ENCODE assay signal across 23 mouse cellular contexts in the genomic region with DNA sequence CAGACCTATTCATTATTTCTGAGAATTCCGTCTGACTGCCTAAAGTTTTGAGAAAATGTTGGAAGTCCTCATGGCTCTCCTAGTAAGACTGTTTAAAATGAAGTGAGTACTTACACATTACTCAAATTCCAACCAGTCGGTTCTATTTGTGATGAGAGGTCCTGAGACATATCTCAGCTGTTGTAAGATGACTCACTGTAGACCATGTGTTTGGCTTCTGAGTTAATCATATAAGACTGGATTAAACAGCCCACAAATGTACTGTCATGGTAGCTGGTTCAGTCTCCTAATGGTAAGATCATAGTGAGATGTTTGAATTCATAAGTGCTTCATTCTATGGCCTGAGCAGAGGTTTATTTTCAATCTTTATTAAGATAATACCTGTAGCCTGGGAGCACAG.
A peak's percentile ranks its signal among the peaks of the same experiment; 100 is the strongest.
DNase-seq lines count a peak whose midpoint lies in the region; ATAC-seq and TF ChIP-seq lines count a peak whose summit lies in the region.
"Had no signal": no experiment of that assay in that cellular context is flagged by ENCODE, and none has a peak within 500 bp of the region (broad histone marks: within the 10 kb centered on the region; RNA-seq: fewer than 3 reads in every experiment).

No protein-coding gene starts in this region.

- no peak overlapping the region for H3K4me2 ChIP-seq in heart, postnatal 0 days (ENCODE audit: low read depth, low read length)
- H3K4me2 ChIP-seq in lung, embryonic 15.5 days: no peak overlapping the region
- H3K4me2 ChIP-seq: embryonic facial prominence, embryonic 15.5 days; heart, embryonic 13.5 days; hindbrain, embryonic 12.5 days had no signal

- no peak for TF ChIP-seq CTCF in heart, postnatal 0 days (IDR thresholded peaks at IDR 0.05; ENCODE audit: low read depth)
- no peak for TF ChIP-seq CTCF in Patski (IDR thresholded peaks at IDR 0.05)

- 37% methylated on average over 2 of the region's 2 CpGs for WGBS in heart, postnatal 0 days
- WGBS in lung, embryonic 15.5 days: 24% methylated on average over 2 of the region's 2 CpGs

- H3K9me3 ChIP-seq in heart, postnatal 0 days (replicated peaks; ENCODE audit: control insufficient read depth, low read length): no peaks in the 10 kb centered on the region
- no peaks in the 10 kb centered on the region for H3K9me3 ChIP-seq in lung, embryonic 15.5 days
- H3K9me3 ChIP-seq: embryonic facial prominence, embryonic 15.5 days; forebrain, embryonic 10.5 days; heart, embryonic 13.5 days; hindbrain, embryonic 12.5 days had no signal

- no peaks in the 10 kb centered on the region for H3K4me1 ChIP-seq in heart, postnatal 0 days (ENCODE audit: control insufficient read depth, insufficient read depth)
- H3K4me1 ChIP-seq in lung, embryonic 15.5 days: no peaks in the 10 kb centered on the region
- H3K4me1 ChIP-seq: embryonic facial prominence, embryonic 15.5 days; forebrain, embryonic 10.5 days; heart, embryonic 13.5 days; hindbrain, embryonic 12.5 days had no signal

- no peak for ATAC-seq in heart, postnatal 0 days (ENCODE audit: insufficient read depth, low read depth)
- peak; percentile 39; the same call in 1 of the 2 replicates for ATAC-seq in lung, embryonic 15.5 days (ENCODE audit: borderline replicate concordance, extremely low read depth, low FRiP score, low TSS enrichment)
- peak; percentile 90 for ATAC-seq in Patski
- ATAC-seq: forebrain, embryonic 14.5 days; hindbrain, embryonic 16.5 days had no signal

- H3K36me3 ChIP-seq in heart, postnatal 0 days (replicated peaks; ENCODE audit: control insufficient read depth, insufficient read depth, low read length): no peaks in the 10 kb centered on the region
- H3K36me3 ChIP-seq in lung, embryonic 15.5 days: no peaks in the 10 kb centered on the region
- H3K36me3 ChIP-seq: embryonic facial prominence, embryonic 15.5 days; forebrain, embryonic 10.5 days; heart, embryonic 13.5 days; hindbrain, embryonic 12.5 days had no signal

- TF ChIP-seq EP300 in heart, postnatal 0 days (IDR thresholded peaks at IDR 0.05; ENCODE audit: low read depth): no peak

- no peak overlapping the region for H3K4me3 ChIP-seq in heart, postnatal 0 days (ENCODE audit: low read depth, low read length)
- H3K4me3 ChIP-seq in lung, embryonic 15.5 days: no peak overlapping the region
- H3K4me3 ChIP-seq: embryonic facial prominence, embryonic 15.5 days; erythroblast, embryonic 14.5 days; forebrain, embryonic 10.5 days; gastrocnemius, adult 2 months; heart, embryonic 13.5 days; hindbrain, embryonic 12.5 days had no signal

- CTCF ChIA-PET in Patski (lab: Charles Lee): interaction anchor here (0.9 kb wide), 1 partner anchor 11 kb away, joined by 4 read pairs; no protein-coding TSS in a partner anchor

- no peaks in the 10 kb centered on the region for H3K27me3 ChIP-seq in heart, postnatal 0 days (ENCODE audit: control insufficient read depth, insufficient read depth, low read length)
- no peaks in the 10 kb centered on the region for H3K27me3 ChIP-seq in lung, embryonic 15.5 days
- H3K27me3 ChIP-seq in Patski: no peaks in the 10 kb centered on the region
- H3K27me3 ChIP-seq: embryonic facial prominence, embryonic 15.5 days; heart, embryonic 13.5 days; hindbrain, embryonic 12.5 days had no signal

- no peak overlapping the region for H3K9ac ChIP-seq in heart, postnatal 0 days (replicated peaks; ENCODE audit: low read depth, low read length)
- no peak overlapping the region for H3K9ac ChIP-seq in lung, embryonic 15.5 days
- H3K9ac ChIP-seq: embryonic facial prominence, embryonic 15.5 days; heart, embryonic 13.5 days; hindbrain, embryonic 12.5 days had no signal

- peak; percentile 18 for DNase-seq in heart, postnatal 0 days (ENCODE audit: low spot score)
- DNase-seq in heart, adult 8-10 months (ENCODE audit: low spot score): no peak
- no peak for DNase-seq in lung, postnatal 14 days
- DNase-seq in 3T3-L1 (ENCODE audit: low read depth, low spot score) (peak; percentile 48), Patski (ENCODE audit: low read depth, low spot score) (peak; percentile 15)
- DNase-seq in kidney, adult 11 months: no peak
- no peak for DNase-seq in c-Kit-positive CD71-positive TER-119-positive erythroid progenitor cells, embryonic 14.5 days (ENCODE audit: low spot score)
- DNase-seq: adrenal gland, postnatal 10 days; cerebellum, adult 18-20 months; cerebellum, adult 9-11 months; cerebellum, postnatal 36 days; gastrocnemius, adult 2 months; gastrocnemius, postnatal 25 days; heart, postnatal 10 days; heart, postnatal 4 days had no signal

- in situ Hi-C loops in Patski (cut with MboI; ENCODE audit: low pct_unique_long_range_greater_than_20kb): no loop called here

- POLR2A ChIA-PET in Patski (lab: Charles Lee): interaction anchor here (0.7 kb wide), 1 partner anchor 731 kb away, joined by 3 read pairs; no protein-coding TSS in a partner anchor

- H3K27ac ChIP-seq in heart, postnatal 0 days (ENCODE audit: low read depth): no peak overlapping the region
- H3K27ac ChIP-seq in lung, embryonic 15.5 days: no peak overlapping the region
- H3K27ac ChIP-seq: embryonic facial prominence, embryonic 15.5 days; forebrain, embryonic 10.5 days; gastrocnemius, adult 2 months; heart, embryonic 13.5 days; hindbrain, embryonic 12.5 days had no signal

Comparison
In these comparisons a context has a peak if more than half of its experiments do, and no peak if none do; other contexts are left out.
1. DNase-seq: peak in heart, postnatal 0 days (single experiment), 3T3-L1 (single experiment) and Patski (single experiment); none in heart, adult 8-10 months (single experiment), lung, postnatal 14 days (single experiment), kidney, adult 11 months (single experiment) and c-Kit-positive CD71-positive TER-119-positive erythroid progenitor cells, embryonic 14.5 days (single experiment).